Mouse (Mus musculus): ENCODE data around the gene Wipf2. TPM values are rescaled to one million over a fixed set of nuclear protein-coding genes. Genes with fewer than 3 reads are reported as not detected.
"Not testable (repeated sequence)": the region's sequence is repeated elsewhere in the genome, so short reads cannot be mapped to it uniquely, and the experiment has no call there.

Wipf2 gene
- total and polyA plus RNA-seq, 2 experiments from 2014 or later = 3.8 to 9.2 TPM

DNA sequence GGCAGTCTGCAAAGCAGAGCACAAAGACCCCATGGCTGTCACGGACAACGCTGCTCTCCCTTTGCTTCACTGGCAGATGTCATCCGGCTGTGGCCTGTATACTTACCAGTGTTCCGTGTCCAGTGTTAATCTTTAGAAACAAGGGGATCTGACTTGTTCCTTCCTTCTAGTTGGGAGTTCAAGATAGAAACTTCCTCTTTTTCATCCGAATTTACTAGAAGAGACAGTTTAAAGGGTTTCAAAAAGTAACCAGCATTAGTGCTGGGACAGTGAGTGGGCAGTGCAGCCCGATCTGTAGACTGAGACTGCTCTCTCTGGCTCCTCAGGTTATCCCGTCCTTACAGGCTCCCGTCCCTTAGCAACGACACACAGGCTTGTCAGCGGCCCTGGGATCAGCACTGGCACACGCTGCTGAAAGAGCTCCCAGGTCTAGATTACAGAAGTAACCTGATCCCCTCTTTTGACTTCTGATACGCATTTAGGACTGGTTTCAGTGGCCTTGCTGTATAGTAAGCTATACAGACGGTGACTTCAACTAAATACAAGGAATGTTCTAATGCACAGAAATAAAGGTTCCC, 54.1 kb downstream of the Wipf2 start:
- no peak overlapping the region for H3K4me3 ChIP-seq (ENCODE audit: low read depth, low read length)
- WGBS = 72% methylated on average over 13 of the region's 13 CpGs
- H3K36me3 ChIP-seq (ENCODE audit: insufficient read depth, low read length) = no peaks in the 10 kb centered on the region
- TF ChIP-seq CTCF (IDR thresholded peaks at IDR 0.05) = no peak
- DNase-seq (ENCODE audit: low spot score) (no peak), ATAC-seq (ENCODE audit: low FRiP score) (no peak)
- H3K4me1 ChIP-seq (ENCODE audit: insufficient read depth, low read length) = no peaks in the 10 kb centered on the region
- no peak overlapping the region for H3K4me2 ChIP-seq (ENCODE audit: low read depth, low read length, poor library complexity, severe bottlenecking)
- no peaks in the 10 kb centered on the region for H3K9me3 ChIP-seq (ENCODE audit: low read length)
- no peaks in the 10 kb centered on the region for H3K27me3 ChIP-seq (ENCODE audit: insufficient read depth, low read length)
- no peak overlapping the region for H3K9ac ChIP-seq (replicated peaks; ENCODE audit: low read length, poor library complexity, severe bottlenecking)
- H3K27ac ChIP-seq (ENCODE audit: low read depth, low read length) = no peak overlapping the region

DNA sequence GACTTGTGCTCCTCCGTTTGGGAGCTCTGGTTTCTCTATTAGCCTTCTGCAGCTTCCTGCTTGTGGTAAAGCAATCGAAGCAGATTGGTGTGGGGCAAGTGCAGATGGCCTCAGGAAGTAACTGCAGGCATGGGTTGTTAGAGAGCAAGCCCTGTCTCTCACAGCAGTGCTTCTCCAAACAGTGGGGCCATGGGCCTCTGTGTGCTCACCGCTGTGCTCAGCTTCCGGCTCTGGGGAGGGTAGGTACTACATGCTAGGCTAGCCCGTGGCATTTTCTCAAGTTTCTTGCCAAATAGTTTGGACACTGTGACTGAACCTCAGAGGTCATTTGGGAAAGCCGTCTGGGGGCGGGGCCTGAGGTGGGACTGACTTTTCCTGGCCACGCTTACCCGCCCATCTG, 54.8 kb downstream of the Wipf2 start:
- WGBS = 83% methylated on average over 9 of the region's 9 CpGs
- H3K9me3 ChIP-seq (ENCODE audit: low read length) = no peaks in the 10 kb centered on the region
- DNase-seq (ENCODE audit: low spot score) (no peak), ATAC-seq (ENCODE audit: low FRiP score) (no peak)
- H3K9ac ChIP-seq (replicated peaks; ENCODE audit: low read length, poor library complexity, severe bottlenecking) = no peak overlapping the region
- H3K27me3 ChIP-seq (ENCODE audit: insufficient read depth, low read length) = no peaks in the 10 kb centered on the region
- H3K4me2 ChIP-seq (ENCODE audit: low read depth, low read length, poor library complexity, severe bottlenecking) = no peak overlapping the region
- no peaks in the 10 kb centered on the region for H3K36me3 ChIP-seq (ENCODE audit: insufficient read depth, low read length)
- TF ChIP-seq CTCF (IDR thresholded peaks at IDR 0.05) = no peak
- H3K27ac ChIP-seq (ENCODE audit: low read depth, low read length) = no peak overlapping the region
- H3K4me3 ChIP-seq (ENCODE audit: low read depth, low read length) = no peak overlapping the region
- H3K4me1 ChIP-seq (ENCODE audit: insufficient read depth, low read length) = no peaks in the 10 kb centered on the region

DNA sequence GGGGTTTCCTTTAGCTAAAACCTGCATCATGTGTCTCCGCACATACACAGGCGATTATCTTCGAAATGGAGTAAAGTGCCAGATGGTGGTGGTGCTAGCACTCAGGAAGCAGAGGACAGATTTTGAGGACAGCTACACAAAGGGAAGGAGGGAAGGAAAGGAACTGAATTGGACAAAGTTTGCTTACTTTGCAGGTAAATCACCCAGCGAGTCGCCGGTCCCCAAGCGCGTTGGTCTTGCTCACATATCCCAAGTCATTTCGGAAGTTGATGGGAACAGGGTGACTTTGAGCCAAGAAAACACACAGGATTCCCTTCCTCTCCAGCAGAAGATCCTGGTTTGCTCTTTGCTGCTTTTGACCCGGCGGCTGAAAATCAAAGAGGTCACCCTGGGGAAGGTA, 55.6 kb downstream of the Wipf2 start:
- H3K27me3 ChIP-seq (ENCODE audit: insufficient read depth, low read length) = no peaks in the 10 kb centered on the region
- no peaks in the 10 kb centered on the region for H3K36me3 ChIP-seq (ENCODE audit: insufficient read depth, low read length)
- H3K9ac ChIP-seq (replicated peaks; ENCODE audit: low read length, poor library complexity, severe bottlenecking) = no peak overlapping the region
- DNase-seq (ENCODE audit: low spot score) (no peak), ATAC-seq (ENCODE audit: low FRiP score) (no peak)
- no peaks in the 10 kb centered on the region for H3K4me1 ChIP-seq (ENCODE audit: insufficient read depth, low read length)
- no peak overlapping the region for H3K4me2 ChIP-seq (ENCODE audit: low read depth, low read length, poor library complexity, severe bottlenecking)
- WGBS = 92% methylated on average over 11 of the region's 11 CpGs
- no peak overlapping the region for H3K4me3 ChIP-seq (ENCODE audit: low read depth, low read length)
- no peak for TF ChIP-seq CTCF (IDR thresholded peaks at IDR 0.05)
- no peak overlapping the region for H3K27ac ChIP-seq (ENCODE audit: low read depth, low read length)
- H3K9me3 ChIP-seq (ENCODE audit: low read length) = no peaks in the 10 kb centered on the region

DNA sequence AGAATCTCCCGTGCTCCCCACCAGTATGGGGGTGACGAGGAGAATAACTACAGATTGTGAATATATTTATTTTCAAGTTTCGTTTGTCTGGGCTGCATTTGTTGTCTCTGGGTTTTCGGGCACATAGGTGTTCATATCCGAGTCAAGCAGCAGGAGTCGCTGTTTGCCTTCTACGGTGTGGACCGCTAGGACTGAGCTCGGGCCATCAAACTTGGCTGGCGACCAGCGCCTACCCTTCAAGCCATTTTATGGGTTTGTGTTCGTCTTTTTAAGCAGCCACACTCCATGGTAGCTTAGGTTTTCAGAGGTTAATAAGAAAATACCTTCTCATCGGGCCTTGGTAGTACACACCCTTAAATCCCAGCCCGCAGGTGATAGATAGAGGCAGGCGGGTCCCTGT, 58.4 kb downstream of the Wipf2 start:
- H3K4me1 ChIP-seq (ENCODE audit: insufficient read depth, low read length) = peaks cover 12% of the 10 kb centered on the region; the same call in 1 of the 2 replicates
- ATAC-seq (ENCODE audit: low FRiP score); H3K27me3 ChIP-seq (ENCODE audit: insufficient read depth, low read length); H3K9me3 ChIP-seq (ENCODE audit: low read length); H3K9ac ChIP-seq (replicated peaks; ENCODE audit: low read length, poor library complexity, severe bottlenecking); H3K36me3 ChIP-seq (ENCODE audit: insufficient read depth, low read length); H3K4me2 ChIP-seq (ENCODE audit: low read depth, low read length, poor library complexity, severe bottlenecking); H3K4me3 ChIP-seq (ENCODE audit: low read depth, low read length); H3K27ac ChIP-seq (ENCODE audit: low read depth, low read length): not testable (repeated sequence)
- 58% methylated on average over 15 of the region's 15 CpGs for WGBS
- DNase-seq (ENCODE audit: low spot score) = peak; percentile 71
- peak; percentile 62 for TF ChIP-seq CTCF (IDR thresholded peaks at IDR 0.05)

DNA sequence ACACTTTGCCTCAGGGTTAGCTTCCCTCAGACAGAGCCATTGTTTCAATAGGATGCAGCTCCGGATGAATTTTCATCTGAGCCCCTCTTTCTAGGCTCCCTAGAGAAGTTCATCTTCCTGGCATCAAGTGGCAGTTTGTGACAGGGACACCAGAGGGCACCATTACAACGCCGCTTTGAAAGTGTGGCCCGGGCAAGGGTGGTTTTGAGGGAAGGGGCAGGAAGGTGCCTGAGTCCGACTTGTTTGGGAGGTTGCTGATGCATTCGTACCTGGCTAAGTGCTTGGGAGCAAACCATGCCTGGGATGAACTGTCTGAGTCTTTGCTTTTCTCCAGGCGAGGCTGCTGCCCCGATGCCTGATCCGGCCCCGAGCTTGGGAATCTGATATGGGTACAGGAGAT, 58.9 kb downstream of the Wipf2 start:
- not testable (repeated sequence) for H3K27ac ChIP-seq (ENCODE audit: low read depth, low read length); ATAC-seq (ENCODE audit: low FRiP score); H3K9me3 ChIP-seq (ENCODE audit: low read length); H3K36me3 ChIP-seq (ENCODE audit: insufficient read depth, low read length); H3K27me3 ChIP-seq (ENCODE audit: insufficient read depth, low read length); H3K4me3 ChIP-seq (ENCODE audit: low read depth, low read length); H3K4me2 ChIP-seq (ENCODE audit: low read depth, low read length, poor library complexity, severe bottlenecking); H3K9ac ChIP-seq (replicated peaks; ENCODE audit: low read length, poor library complexity, severe bottlenecking)
- 52% methylated on average over 10 of the region's 10 CpGs for WGBS
- peak; percentile 85 for TF ChIP-seq CTCF (IDR thresholded peaks at IDR 0.05)
- DNase-seq (ENCODE audit: low spot score) = peak; percentile 70
- peaks cover 12% of the 10 kb centered on the region; the same call in 1 of the 2 replicates for H3K4me1 ChIP-seq (ENCODE audit: insufficient read depth, low read length)

DNA sequence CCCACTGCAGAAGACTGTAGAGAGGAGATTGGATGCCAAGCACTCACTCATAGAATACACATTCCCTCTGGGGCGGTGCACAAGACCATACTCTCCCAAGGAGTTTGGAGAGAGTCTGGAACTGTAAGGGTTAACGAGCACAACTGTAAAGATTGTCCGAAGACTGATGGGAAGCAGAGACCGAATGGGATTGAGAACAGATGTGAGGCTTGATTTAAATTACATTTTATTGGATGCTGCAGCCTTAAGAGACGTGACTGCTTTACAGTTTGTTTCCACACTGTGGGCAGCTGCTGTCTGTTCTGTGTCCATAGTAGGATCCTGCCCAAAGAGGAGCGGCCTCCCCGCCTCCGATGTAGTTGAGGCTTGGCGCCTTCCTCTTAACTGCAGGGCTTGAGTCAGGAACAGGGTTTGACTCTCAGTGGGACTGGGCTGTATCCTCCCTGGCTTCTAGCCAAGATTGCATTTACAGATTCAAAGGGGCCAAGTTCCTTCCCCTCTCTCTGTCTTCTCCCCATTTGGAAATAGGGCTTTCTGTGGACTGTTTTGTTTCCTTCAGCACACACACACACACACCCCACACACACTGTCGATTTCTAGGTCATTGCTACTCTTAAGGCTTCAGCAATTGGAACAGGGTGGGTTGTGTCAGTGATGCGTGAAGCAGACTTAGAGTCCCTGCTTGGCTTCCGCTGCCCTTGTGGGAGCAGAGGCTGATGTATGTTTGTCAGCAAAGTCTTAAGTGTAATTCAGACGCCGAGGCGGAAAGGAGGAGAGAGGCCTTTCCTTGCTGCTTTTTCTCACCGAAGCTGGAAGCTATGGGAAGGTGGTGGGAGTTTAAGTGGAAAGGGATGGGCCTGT, 59.6 kb downstream of the Wipf2 start:
- H3K9ac ChIP-seq (replicated peaks; ENCODE audit: low read length, poor library complexity, severe bottlenecking); H3K9me3 ChIP-seq (ENCODE audit: low read length); H3K4me3 ChIP-seq (ENCODE audit: low read depth, low read length); ATAC-seq (ENCODE audit: low FRiP score); H3K4me2 ChIP-seq (ENCODE audit: low read depth, low read length, poor library complexity, severe bottlenecking); H3K36me3 ChIP-seq (ENCODE audit: insufficient read depth, low read length); DNase-seq (ENCODE audit: low spot score); H3K27ac ChIP-seq (ENCODE audit: low read depth, low read length); H3K27me3 ChIP-seq (ENCODE audit: insufficient read depth, low read length): not testable (repeated sequence)
- peaks cover 12% of the 10 kb centered on the region; the same call in 1 of the 2 replicates for H3K4me1 ChIP-seq (ENCODE audit: insufficient read depth, low read length)
- 51% methylated on average over 16 of the region's 16 CpGs for WGBS
